Mouse (Mus musculus) gonadal fat pad, adult 2 months (tissue): Measurements from ENCODE around the gene Ccdc9b. TPM values are rescaled to one million over a fixed set of nuclear protein-coding genes. Genes with fewer than 3 reads are reported as not detected.

ENCODE experiments used
- DNase-seq: peaks from one replicate; pipeline ENCODE4 v3.0.0-alpha.2; 2012; ENCODE audit warnings: low read depth
- polyA plus RNA-seq: library from polyadenylated mRNA; depleted of rRNA; stranded (reverse); fragments of >200 nt; gene quantifications from 2 replicates; pipeline ENCODE4 v1.2.3, GENCODE M21; 2012; rRNA removed

The Ccdc9b gene
- polyA plus RNA-seq, 1 experiment = 14.1 TPM

- no peak for DNase-seq
Observed at GRCm38 (mm10) chr2:118713631-118714030, 48.8 kb downstream of the Ccdc9b start.

GRCm38 (mm10) chr2:118711038-118711494, 51.4 kb downstream of the Ccdc9b start:
- no peak for DNase-seq

GRCm38 (mm10) chr2:118709655-118710221, 52.7 kb downstream of the Ccdc9b start:
- no peak for DNase-seq

- no peak for DNase-seq
Observed at GRCm38 (mm10) chr2:118708472-118708871, 54.0 kb downstream of the Ccdc9b start.

GRCm38 (mm10) chr2:118706436-118706835, 56.0 kb downstream of the Ccdc9b start:
- DNase-seq = no peak

Other genes starting within 250 kb of the Ccdc9b start
- 15.8 and 19.2 TPM in 2 replicates for gene Bmf, start 213.0 kb downstream of the Ccdc9b start, polyA plus RNA-seq
- gene Bub1b, start 164.4 kb downstream of the Ccdc9b start, polyA plus RNA-seq = 1.3 and 2.7 TPM in 2 replicates
- gene Pak6, start 99.4 kb downstream of the Ccdc9b start, polyA plus RNA-seq = 1.8 and 2.3 TPM in 2 replicates
- gene Ankrd63, start 58.7 kb downstream of the Ccdc9b start, polyA plus RNA-seq = 0.01 and 0.18 TPM in 2 replicates
- gene Plcb2, start 34.2 kb downstream of the Ccdc9b start, polyA plus RNA-seq = 1.6 and 2.1 TPM in 2 replicates
- 13.7 and 19.1 TPM in 2 replicates for gene Inafm2, start 16.9 kb downstream of the Ccdc9b start, polyA plus RNA-seq
- gene Phgr1, start 10.1 kb upstream of the Ccdc9b start, polyA plus RNA-seq = 0.60 and 2.3 TPM in 2 replicates
- 2.1 and 4.8 TPM in 2 replicates for gene Disp2, start 17.1 kb upstream of the Ccdc9b start, polyA plus RNA-seq
- gene Knstrn, start 51.3 kb upstream of the Ccdc9b start, polyA plus RNA-seq = 2.0 and 2.8 TPM in 2 replicates
- gene Ivd, start 99.3 kb upstream of the Ccdc9b start, polyA plus RNA-seq = 109 and 135 TPM in 2 replicates
- gene Bahd1, start 137.7 kb upstream of the Ccdc9b start, polyA plus RNA-seq = 22.9 and 29.9 TPM in 2 replicates
- gene Chst14, start 163.8 kb upstream of the Ccdc9b start, polyA plus RNA-seq = 11.8 and 12.0 TPM in 2 replicates